Mouse (Mus musculus): ENCODE measurements around the gene Gm5416. TPM values are rescaled to one million over a fixed set of nuclear protein-coding genes. Genes with fewer than 3 reads are reported as not detected.
"Not testable (repeated sequence)": the region's sequence is repeated elsewhere in the genome, so short reads cannot be mapped to it uniquely, and the experiment has no call there.

Gene Gm5416
- not detected for total RNA-seq (2021)
- long read RNA-seq, experiment 1: 0 reads
- long read RNA-seq, experiment 2: 0 reads

- no peak for DNase-seq (ENCODE audit: low spot score in 2 of 2)
These were observed at the start of gene Gm5416 for GRCm38 (mm10) chr16:36209967-36210453. Gene Gm5416 (plus strand): TSS chr16:36210403.

GRCm38 (mm10) chr16:36167841-36168240 is 42.4 kb upstream of the Gm5416 start:
- DNase-seq (ENCODE audit: low spot score in 2 of 2): not testable (repeated sequence)

GRCm38 (mm10) chr16:36176108-36176507 is 34.1 kb upstream of the Gm5416 start:
- DNase-seq (ENCODE audit: low spot score in 2 of 2): no peak

GRCm38 (mm10) chr16:36179910-36180309 is 30.3 kb upstream of the Gm5416 start:
- DNase-seq (ENCODE audit: low spot score in 2 of 2): no peak

- not testable (repeated sequence) for DNase-seq (ENCODE audit: low spot score in 2 of 2)
These were observed 26.3 kb upstream of the Gm5416 start, which contains the start of gene Gm5483 for GRCm38 (mm10) chr16:36183912-36184311. Gene Gm5483 (plus strand): TSS chr16:36184212.

- no peak for DNase-seq (ENCODE audit: low spot score in 2 of 2)
These were observed 11.0 kb upstream of the Gm5416 start for GRCm38 (mm10) chr16:36199226-36199625.

GRCm38 (mm10) chr16:36203846-36204245 is 6.4 kb upstream of the Gm5416 start:
- no peak for DNase-seq (ENCODE audit: low spot score in 2 of 2)

GRCm38 (mm10) chr16:36205684-36206083 is 4.5 kb upstream of the Gm5416 start:
- DNase-seq (ENCODE audit: low spot score in 2 of 2): not testable (repeated sequence)

- not testable (repeated sequence) for DNase-seq (ENCODE audit: low spot score in 2 of 2)
These were observed 11.0 kb downstream of the Gm5416 start, which contains the start of gene 2010005H15Rik for GRCm38 (mm10) chr16:36221168-36221567. Gene 2010005H15Rik (plus strand): TSS chr16:36221468.

GRCm38 (mm10) chr16:36260585-36260984 is 50.4 kb downstream of the Gm5416 start:
- DNase-seq (ENCODE audit: low spot score in 2 of 2): not testable (repeated sequence)

Other genes with a start within 250 kb of the Gm5416 start
- 100 to 1,000 TPM; 113 to 121 TPM for gene Kpna1, start 231.7 kb upstream of the Gm5416 start, total RNA-seq (2021)
- 1 to 10 TPM; 4.8 to 5.3 TPM for gene Wdr5b, start 169.2 kb upstream of the Gm5416 start, total RNA-seq (2021)
- gene Fam162a, start 138.8 kb upstream of the Gm5416 start, total RNA-seq (2021): 10 to 100 TPM; 81.1 to 84.2 TPM
- 10 to 100 TPM; 17.1 to 23.9 TPM for gene Ccdc58, start 138.7 kb upstream of the Gm5416 start, total RNA-seq (2021)
- not detected for gene Csta1, start 79.2 kb upstream of the Gm5416 start, total RNA-seq (2021)
- gene Stfa2l1, start 53.6 kb upstream of the Gm5416 start, total RNA-seq (2021): not detected
- gene Gm5483, start 26.2 kb upstream of the Gm5416 start, total RNA-seq (2021): not detected
- gene 2010005H15Rik, start 11.1 kb downstream of the Gm5416 start, total RNA-seq (2021): not detected
- not detected for gene Stfa1, start 66.5 kb downstream of the Gm5416 start, total RNA-seq (2021)
- not detected for gene BC117090, start 123.9 kb downstream of the Gm5416 start, total RNA-seq (2021)
- gene BC100530, start 157.3 kb downstream of the Gm5416 start, total RNA-seq (2021): not detected
- gene Stfa2, start 198.1 kb downstream of the Gm5416 start, total RNA-seq (2021): not detected
- gene Stfa3, start 245.0 kb downstream of the Gm5416 start, total RNA-seq (2021): not detected

Data from layer of hippocampus, postnatal 14 days (tissue).